Mouse (Mus musculus) layer of hippocampus, postnatal 10 days (tissue): ENCODE data around the gene Rapgefl1. TPM values are rescaled to one million over a fixed set of nuclear protein-coding genes. Genes with fewer than 3 reads are reported as not detected.
"Not testable (repeated sequence)": the region's sequence is repeated elsewhere in the genome, so short reads cannot be mapped to it uniquely, and the experiment has no call there.

Experiments used
- DNase-seq, 2 experiments: peaks; one replicate each; pipeline ENCODE4 v3.0.0; 2021; ENCODE audit warnings: low spot score in 2 of 2
- total RNA-seq, 2 experiments: library from RNA; stranded (reverse); gene quantifications; 2 replicates each; pipeline ENCODE4 v1.2.3; 2021

The Rapgefl1 gene
- total RNA-seq, 2 experiments from 2014 or later = 148 to 154 TPM

DNA sequence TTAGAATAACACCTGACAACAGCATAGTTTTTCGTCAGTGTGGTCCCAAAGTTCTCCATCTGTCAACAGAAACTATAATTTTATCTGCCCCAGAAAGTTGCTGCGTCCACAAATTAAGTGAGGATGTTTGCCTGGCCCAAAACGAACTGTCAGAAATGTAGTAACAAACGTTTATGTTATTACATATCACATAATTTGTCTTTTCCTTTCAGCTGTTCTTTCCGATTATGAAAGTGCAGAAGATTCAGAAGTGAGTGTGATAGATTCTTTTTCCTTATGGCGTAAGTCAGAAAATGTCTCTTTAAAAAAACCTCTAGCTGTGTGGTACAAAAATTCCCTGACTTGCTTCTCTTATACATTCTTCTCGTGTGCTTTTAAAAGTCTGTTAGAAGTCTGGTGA, 25.9 kb upstream of the Rapgefl1 start:
- no peak for DNase-seq

DNA sequence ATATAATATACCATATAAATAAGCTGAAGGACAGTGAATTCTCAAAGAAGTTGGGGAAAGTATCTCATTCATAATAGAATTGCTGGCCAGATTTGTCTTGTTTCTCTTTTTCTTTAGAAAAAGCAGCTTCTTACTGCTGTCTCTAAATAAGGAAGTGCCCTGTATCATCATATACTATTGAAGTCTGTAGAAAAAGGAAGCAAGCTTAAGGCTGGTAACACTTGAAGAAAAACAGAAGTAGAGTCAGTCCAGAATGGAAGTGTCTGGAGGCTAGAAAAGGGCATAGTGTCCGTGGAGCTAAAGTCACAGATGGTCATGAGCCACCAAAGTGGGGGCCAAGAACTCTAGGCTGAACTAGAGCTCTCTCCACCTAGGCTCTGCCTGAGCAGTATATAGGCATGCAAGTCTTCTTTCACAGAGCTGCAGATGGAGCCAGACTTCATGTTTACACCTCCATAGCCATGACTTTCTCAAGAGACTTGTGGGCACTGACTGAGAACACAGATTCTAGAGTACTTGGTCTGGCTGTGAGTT, 19.8 kb upstream of the Rapgefl1 start:
- DNase-seq = no peak

DNA sequence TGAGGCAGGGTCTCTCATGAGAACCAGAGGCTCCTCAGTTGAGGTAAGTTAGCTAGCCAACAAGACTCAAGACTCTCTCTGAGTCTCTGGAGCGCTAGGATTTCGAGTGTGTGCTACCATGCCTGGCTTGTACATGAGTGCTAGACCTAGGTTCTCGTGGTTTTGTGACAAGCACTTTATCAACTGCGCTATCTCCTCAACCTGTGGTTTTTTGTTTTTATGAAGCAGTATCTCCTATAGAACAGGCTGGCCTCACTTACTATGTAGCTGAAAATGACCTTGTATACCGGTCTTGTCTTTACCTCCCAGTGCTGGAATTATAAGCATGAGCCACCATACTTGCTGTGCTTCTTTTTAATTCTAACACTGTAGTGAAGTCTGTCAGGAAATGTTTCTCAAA, 15.6 kb upstream of the Rapgefl1 start:
- no peak for DNase-seq

DNA sequence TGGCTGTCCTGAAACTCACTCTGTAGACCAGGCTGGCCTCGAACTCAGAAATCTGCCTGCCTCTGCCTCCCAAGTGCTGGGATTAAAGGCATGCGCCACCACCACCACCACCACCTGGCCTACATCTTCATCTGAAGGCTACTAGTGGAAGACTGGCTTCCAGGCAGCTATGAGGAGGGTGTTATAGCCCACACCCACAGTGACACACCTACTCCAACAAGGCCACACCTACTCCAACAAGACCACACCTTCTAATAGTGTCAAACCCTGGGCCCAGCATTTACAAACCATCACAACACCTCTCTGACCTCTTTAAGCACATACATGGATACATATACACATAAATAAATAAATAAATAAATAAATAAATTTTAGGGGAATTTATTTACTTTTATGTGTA, 10.5 kb upstream of the Rapgefl1 start:
- DNase-seq = not testable (repeated sequence)

DNA sequence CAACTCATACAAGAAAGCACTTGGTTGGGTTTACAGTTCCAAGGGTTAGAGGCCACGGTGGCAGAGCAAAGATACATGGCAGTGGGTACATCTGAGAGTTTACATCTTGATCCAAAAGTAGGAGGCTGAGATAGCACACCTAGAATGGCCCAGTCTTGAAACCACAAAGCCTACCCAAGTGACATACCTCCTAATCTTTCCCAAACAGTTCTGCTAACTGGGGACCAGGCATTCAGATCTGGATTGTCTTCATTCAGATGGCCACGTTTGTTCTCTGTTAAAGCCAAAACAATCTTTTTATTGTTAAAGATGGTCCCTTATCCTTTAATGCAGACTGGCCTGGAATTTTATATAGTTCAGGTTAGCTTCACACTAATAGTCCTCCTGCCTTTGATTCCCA, 8.7 kb upstream of the Rapgefl1 start:
- no peak for DNase-seq

DNA sequence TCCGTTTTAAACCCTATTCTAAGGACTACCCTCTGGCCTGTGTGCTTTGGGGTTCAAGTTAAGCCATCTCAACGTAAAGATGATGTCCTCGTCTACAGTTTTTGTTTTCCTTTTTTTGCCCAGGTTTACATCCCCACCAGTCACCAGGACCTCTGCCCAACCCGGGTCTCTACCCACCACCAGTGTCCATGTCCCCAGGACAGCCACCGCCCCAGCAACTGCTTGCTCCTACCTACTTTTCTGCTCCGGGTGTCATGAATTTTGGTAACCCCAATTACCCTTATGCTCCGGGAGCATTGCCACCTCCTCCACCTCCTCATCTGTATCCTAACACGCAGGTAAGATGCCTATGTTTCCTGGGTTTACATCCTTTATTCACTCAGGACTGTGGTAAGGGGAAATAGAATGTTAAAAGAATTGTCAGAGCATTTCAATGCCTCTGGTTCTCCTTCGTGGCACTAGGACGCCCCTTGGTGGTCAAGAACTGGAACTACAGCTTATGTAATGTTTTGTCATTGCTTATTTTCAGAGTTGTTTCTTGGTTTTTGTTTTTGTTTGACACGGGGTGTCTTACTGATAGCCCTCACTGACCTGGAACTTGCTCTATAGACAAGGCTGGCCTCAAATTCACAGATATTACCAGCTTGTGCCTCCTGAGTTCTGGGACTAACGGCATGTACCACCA, 7.4 kb upstream of the Rapgefl1 start:
- DNase-seq = peak in 1 of 2 experiments; percentile 53

DNA sequence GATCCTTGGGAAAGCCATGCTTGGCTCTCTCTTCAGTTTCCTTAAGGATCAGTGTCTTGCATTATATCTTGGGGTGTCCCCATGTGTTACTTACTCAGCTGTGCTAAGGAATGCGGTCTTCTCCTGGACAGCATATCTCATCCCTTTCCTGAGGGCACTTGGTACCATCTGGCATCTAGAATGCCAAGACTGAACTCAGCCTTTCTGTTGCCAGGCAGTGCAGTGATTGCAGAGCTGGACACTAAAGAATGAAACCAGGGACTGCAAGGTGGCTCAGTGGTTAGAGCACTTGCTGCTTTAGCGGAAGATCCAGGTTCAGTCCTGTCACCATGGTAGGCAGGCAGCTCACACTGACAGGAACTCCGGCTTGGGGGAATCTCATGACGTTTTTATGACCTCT, 6.7 kb upstream of the Rapgefl1 start:
- DNase-seq = no peak

DNA sequence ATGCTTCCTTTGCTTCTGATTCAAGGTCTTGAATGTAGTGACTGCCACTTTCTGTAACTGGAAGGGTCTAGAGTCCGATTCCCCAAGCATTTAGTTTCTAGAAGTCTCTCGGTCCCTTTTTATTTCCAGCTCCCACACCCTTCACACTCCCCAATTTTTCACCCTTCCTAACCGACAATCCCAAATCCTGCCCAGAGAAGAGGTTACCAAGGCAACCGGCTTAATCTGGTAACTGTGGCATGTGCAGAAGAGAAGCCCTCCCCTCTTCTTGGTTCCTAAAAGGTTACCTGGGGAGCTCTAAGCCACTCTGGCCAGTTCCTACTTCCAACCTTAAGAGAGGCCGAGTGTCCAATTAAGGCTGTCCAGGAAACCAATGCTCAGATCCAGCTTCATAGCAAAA, 1.3 kb upstream of the Rapgefl1 start:
- DNase-seq = peak in 1 of 2 experiments; percentile 37

DNA sequence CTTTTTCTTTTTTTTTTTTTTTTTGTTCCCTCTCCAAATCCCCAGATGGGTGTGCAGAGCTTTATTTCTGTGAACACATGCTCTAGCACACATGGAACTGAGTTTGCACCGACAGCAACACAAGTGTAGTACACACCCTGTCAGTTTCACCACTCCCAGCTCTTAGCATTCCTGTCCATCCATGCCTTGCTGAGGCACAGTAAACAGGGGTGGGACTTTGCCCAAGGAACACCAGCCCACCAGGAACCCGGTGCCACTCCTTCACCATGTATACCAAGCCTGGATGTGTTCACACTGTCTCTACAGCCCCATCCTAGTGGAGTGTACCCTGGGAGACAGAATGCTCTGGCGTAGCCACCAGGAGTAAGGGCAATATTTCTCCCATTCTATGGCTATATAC, 860 bp upstream of the Rapgefl1 start:
- peak; percentile 38 to 53 for DNase-seq

DNA sequence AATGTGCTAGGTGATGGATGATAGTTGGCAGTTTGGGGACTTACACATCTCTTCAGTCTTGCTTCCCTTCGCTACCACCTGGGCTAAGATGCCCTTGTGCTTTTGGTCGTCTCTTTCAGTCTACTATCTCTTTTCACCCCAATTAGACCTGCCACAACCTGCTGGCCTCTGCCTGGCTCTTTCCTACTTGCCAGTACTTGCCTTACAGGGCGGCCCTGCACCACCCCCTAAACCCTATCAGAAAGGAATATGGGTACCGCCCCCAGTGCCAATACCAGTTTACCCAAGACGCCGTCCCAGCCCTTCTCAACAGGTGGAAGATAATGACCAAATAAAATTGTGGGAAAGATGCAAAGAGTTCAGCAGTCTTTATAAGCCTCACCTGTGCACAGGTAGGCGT, 457 bp upstream of the Rapgefl1 start:
- DNase-seq = no peak

DNA sequence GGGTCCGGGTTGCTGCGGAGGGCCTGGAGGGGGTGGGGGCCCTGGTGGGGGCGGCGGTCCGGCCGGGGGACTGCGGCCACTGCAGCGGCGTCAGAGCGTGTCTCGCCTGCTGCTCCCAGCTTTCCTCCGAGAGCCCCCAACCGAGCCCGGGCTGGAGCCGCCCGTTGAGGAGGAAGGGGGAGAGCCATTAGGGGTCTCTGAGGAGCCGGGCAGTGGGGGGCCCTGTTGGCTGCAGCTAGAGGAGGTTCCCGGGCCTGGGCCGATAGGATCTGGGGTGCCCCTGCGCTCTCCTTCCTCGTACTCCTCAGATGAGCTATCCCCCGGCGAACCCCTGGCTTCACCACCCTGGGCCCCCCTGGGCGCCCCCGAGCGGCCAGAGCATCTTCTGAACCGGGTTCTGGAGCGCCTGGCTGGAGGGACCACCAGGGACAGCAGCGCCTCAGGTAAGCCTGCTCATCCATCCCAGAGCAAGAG, 683 bp downstream of the Rapgefl1 start:
- DNase-seq = peak; percentile 52 to 67

DNA sequence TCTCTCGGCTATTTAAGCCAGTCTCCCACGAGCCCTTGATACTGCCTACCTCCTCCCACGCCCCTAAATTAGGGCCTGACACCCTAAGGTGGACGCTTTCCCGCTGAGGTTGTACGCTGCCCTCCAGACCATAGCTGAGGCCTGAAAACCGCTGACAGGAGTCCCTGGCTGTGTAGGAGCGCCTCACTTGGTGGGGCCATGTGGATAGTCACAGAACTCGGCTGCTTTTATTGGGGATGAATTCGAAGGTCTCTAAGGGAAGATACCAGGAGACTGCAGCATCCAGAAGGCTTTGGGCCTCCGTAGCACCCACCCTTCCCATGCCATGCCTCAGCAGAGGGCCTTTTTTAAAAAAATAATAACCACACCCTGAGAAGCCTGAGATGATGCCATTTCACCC, 1.3 kb downstream of the Rapgefl1 start:
- DNase-seq = no peak

DNA sequence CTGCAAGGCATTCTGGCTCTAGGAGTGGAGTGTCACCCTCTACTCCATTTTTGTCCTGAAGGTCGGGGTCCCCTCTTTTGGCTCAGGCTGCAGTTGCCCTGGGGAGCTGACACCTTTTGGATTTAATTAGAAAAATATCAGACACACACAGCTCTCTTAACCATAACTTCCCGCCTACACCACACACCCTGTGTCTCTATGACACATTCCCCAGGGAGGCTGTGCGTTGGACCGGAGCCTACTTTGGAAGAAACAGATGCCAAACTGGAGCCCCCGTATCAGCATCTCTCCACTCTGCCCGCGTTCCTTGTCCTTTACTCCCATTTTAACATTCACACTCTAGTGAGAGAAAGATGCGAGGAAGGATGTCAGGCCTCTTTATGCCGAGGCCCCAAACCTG, 1.9 kb downstream of the Rapgefl1 start:
- DNase-seq = peak; percentile 56 to 73

DNA sequence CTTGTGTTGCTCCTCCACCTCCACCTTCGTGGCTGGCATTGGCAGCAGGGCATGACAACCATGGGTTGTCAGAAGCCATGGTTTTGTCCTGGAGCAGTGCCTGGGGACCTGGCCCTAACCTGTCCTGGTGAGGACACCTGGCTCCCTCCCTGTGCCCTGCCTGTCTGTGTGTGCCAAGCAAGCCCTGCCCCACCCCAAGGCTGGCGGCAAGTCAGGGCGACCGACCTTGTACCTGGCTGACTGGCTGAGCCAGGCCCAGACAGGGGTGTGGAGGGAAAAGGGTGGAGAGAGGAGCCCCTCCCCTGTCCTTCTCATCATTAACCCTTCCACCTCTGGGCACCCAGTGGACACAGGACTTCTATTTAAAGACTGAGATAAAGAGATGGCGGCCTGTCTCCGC, 2.8 kb downstream of the Rapgefl1 start:
- DNase-seq = no peak

DNA sequence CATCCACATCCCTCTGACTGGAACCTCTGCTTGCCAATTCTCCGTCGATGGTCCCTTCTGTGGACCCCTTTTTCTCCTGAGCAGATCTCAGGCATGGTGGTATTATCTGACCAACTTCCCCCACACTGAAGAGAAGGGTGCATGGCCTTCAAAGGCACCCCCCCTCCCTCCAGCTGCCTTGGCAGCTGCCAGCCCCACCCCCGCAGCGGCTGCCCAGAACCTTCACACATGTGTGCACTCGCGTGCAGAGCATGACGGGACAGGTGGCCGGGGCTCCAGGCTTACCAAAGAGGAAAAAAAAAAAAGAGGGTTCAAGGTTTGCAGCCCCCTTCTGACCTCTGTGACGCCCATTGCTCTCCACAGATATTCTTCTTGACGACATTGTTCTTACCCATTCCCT, 3.3 kb downstream of the Rapgefl1 start:
- no peak for DNase-seq

DNA sequence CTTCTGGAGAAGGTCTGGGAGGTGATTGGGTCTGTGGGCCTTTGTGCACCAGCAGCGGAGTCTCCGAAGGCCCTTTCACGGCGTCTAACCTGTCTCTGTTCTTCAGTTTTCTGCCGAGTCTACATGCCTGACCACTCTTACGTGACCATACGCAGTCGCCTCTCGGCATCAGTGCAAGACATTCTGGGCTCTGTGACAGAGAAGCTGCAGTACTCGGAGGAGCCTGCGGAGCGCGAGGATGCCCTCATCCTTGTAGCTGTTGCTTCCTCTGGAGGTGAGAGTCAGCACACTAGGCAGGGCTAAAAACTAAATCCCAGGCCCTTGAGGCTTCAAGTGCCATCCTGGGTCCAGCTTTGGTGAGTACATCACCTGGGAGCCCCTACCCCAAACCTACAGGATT, 9.4 kb downstream of the Rapgefl1 start:
- DNase-seq = peak in 1 of 2 experiments; percentile 33

DNA sequence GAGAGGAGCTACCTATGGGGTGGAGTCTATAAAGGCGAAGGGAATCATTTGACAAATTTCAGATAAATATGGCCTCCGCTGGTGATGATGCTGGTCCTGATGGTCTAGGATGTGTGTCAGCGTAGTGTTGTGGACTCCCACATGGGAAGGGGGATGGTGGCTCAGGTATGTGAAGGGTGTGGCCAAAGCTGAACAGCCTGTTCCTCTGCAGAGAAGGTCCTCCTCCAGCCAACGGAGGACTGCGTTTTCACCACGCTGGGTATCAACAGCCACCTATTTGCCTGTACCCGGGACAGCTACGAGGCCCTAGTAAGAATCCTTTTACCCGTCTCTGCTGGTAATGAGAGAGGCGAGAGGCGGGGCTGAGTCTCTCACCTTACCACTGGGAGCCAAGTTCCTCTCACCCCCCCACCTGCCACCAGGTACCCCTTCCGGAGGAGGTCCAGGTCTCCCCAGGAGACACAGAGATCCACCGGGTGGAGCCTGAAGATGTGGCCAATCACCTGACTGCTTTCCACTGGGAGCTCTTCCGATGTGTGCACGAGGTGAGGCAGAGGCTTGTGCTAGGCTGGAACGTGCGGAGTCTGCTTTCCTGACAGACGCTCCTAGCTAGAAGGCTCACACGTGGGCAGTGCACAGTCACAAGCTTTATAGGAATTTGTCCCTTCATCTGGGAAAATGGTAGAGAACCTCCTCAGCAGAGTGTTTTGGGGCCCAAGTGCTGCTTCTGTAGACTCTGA, 10.4 kb downstream of the Rapgefl1 start:
- no peak for DNase-seq

DNA sequence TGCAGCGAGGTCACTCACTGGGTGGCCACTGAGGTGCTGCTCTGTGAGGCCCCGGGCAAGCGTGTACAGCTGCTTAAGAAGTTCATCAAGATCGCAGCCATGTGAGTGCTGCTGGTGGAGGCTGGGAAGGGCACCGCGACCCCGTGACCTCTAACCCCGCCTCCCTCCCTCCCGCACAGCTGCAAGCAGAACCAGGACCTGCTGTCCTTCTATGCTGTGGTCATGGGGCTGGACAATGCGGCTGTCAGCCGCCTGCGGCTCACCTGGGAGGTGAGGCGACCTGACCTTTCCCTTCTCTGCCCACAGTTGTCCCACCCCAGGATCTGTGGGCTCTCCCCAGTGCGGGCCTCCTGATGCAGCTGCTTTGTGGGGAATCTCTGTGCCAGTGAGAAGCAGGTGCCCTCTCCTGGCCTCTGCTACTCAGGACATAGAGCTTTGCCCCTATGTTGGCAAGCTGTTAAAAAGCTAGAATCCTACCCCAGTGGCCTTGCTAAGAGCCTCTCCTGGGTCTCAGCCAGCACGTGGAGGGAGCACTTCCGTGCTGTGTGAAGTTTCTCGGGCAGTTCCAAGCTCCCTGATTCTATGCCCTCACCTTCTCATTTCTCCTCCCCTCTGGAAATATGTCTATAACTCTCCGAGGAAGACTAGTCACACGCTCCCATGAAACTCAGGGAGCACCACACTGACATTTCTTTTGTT, 12.8 kb downstream of the Rapgefl1 start:
- no peak for DNase-seq

DNA sequence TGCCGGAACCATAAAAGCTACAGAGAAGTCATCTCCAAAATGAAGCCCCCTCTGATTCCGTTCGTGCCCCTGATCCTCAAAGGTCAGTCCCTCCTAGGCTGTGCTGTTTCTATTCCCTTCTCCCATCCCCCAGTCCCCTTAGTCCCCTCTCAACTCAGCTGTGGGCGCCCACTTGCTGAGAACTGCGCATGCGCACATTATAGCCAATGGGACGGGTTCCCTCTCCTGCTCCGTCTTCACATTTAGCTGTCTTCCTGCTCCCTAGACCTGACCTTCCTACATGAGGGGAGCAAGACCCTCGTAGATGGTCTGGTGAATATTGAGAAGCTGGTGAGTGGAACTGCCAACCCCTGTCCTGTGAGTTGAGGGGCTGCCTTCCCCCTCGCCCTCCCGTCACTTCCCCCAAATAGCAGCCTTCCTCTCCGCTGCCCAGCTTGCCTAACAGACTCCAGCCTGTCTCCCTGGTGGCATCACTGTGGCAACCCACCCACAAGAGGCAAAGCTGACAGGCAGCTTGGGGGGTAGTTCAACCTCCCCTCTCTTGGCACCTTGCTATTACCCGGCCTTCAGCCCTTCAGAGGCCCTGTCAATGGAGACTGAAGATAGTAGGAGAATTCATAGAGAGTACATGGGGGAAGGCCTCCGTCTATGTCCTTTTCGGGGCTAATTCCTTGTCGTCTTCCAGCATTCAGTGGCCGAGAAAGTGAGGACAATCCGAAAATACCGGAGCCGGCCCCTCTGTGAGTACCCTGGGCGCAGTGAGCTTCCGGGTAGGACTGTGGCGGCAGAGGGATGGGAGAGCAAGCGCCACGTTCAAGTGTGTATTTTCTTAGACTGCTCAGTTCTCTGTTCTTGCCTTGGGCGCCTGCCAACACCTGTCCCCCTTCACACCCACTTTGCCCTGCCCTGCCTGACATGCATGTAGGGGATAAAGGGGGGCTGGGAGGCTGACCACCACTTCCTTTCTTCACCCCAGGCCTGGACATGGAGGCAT, 13.8 kb downstream of the Rapgefl1 start:
- peak; percentile 68 to 72 for DNase-seq

DNA sequence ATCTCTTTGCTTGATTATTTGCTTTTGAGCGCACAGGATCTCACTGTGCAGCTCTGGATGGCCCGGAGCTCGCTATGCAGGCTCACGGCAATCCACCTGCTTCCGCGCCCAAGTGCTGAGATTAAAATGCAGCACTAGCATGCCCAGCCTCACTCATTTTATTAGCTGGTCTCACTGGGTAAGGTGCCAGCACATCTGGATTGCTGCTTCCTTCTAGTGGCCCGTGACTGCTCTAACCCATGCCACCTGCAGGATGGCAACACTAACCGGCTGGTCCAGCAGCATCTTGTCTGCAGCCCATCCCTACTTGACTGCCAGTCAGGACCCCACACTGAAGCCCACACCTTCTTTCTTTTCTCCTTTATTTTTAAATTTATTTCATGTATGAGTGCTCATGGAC, 17.5 kb downstream of the Rapgefl1 start:
- DNase-seq = no peak

DNA sequence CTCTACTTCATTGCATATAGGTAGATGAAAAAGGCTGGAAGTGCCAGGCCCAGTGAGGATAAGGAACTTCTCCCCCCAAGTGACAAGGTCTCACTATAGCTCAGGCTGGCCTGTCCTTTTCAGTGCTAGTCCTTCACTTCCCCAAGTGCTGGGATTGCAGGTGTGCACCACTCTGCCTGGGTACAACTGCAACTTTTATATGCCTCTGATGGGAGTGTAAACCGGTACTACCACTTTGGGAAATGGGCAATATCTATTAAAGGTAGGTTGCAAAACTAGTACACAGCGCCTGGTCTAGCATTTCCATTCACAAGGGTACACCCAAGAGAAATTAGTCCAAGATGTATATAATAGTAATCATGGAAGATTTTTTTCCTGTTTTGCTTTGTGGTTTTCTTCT, 18.1 kb downstream of the Rapgefl1 start:
- DNase-seq = no peak
